In genomic region chr9:85324158-85324875, GRCm38 (mm10) we compare ENCODE assay signal across 11 mouse cellular contexts. TPM values are rescaled to one million over a fixed set of nuclear protein-coding genes. Genes with fewer than 3 reads are reported as not detected.
DNase-seq lines count a peak whose midpoint lies in the region; ATAC-seq lines count a peak whose summit lies in the region.
"Had no signal": no experiment of that assay in that cellular context is flagged by ENCODE, and none has a peak within 500 bp of the region (broad histone marks: within the 10 kb centered on the region; RNA-seq: fewer than 3 reads in every experiment).

No protein-coding gene starts in this region.

- WGBS in embryonic facial prominence, embryonic 12.5 days: 78% methylated on average over 11 of the region's 11 CpGs
- 84% methylated on average over 11 of the region's 11 CpGs for WGBS in embryonic facial prominence, embryonic 10.5 days
- 81% methylated on average over 11 of the region's 11 CpGs for WGBS in neural tube, embryonic 12.5 days
- WGBS in limb, embryonic 15.5 days: 59% methylated on average over 11 of the region's 11 CpGs
- 66% methylated on average over 11 of the region's 11 CpGs for WGBS in stomach, embryonic 16.5 days

- H3K9ac ChIP-seq in embryonic facial prominence, embryonic 12.5 days: no peak overlapping the region
- H3K9ac ChIP-seq in neural tube, embryonic 12.5 days: no peak overlapping the region
- H3K9ac ChIP-seq in limb, embryonic 15.5 days: peak overlapping the region; percentile 65; the same call in 1 of the 2 replicates
- H3K9ac ChIP-seq in stomach, embryonic 16.5 days (ENCODE audit: low read length): peak overlapping the region; percentile 84

- no peak for DNase-seq in embryonic facial prominence, embryonic 10.5 days (ENCODE audit: low spot score)
- no peak for DNase-seq in neural tube, embryonic 10.5 days (ENCODE audit: extremely low spot score, low spot score)
- no peak for DNase-seq in layer of hippocampus, postnatal 10 days (ENCODE audit: low spot score in 2 of 2)
- no peak for DNase-seq in thymus, postnatal 25 days
- DNase-seq: cerebellum, postnatal 25 days; gastrocnemius, postnatal 10 days had no signal

- no peak overlapping the region for H3K27ac ChIP-seq in embryonic facial prominence, embryonic 12.5 days
- H3K27ac ChIP-seq in embryonic facial prominence, embryonic 10.5 days (replicated peaks): no peak overlapping the region
- H3K27ac ChIP-seq in neural tube, embryonic 12.5 days: no peak overlapping the region
- H3K27ac ChIP-seq in limb, embryonic 15.5 days: no peak overlapping the region
- no peak overlapping the region for H3K27ac ChIP-seq in stomach, embryonic 16.5 days (ENCODE audit: low read length)

- H3K9me3 ChIP-seq in embryonic facial prominence, embryonic 12.5 days: no peaks in the 10 kb centered on the region
- H3K9me3 ChIP-seq in embryonic facial prominence, embryonic 10.5 days: no peaks in the 10 kb centered on the region
- no peaks in the 10 kb centered on the region for H3K9me3 ChIP-seq in neural tube, embryonic 12.5 days
- no peaks in the 10 kb centered on the region for H3K9me3 ChIP-seq in limb, embryonic 15.5 days
- H3K9me3 ChIP-seq in stomach, embryonic 16.5 days (replicated peaks; ENCODE audit: control insufficient read depth, low read length): no peaks in the 10 kb centered on the region

- peak overlapping the region; percentile 91 for H3K4me2 ChIP-seq in embryonic facial prominence, embryonic 12.5 days (replicated peaks)
- H3K4me2 ChIP-seq in neural tube, embryonic 12.5 days (replicated peaks): peak overlapping the region; percentile 95
- H3K4me2 ChIP-seq in limb, embryonic 15.5 days: peak overlapping the region; percentile 87
- H3K4me2 ChIP-seq in stomach, embryonic 16.5 days (ENCODE audit: low read depth, low read length): peak overlapping the region; percentile 84

- H3K27me3 ChIP-seq in embryonic facial prominence, embryonic 12.5 days: peaks cover 22% of the 10 kb centered on the region
- peaks cover 33% of the 10 kb centered on the region for H3K27me3 ChIP-seq in embryonic facial prominence, embryonic 10.5 days (replicated peaks; ENCODE audit: low read depth, poor library complexity, severe bottlenecking)
- peaks cover 13% of the 10 kb centered on the region for H3K27me3 ChIP-seq in neural tube, embryonic 12.5 days (replicated peaks)
- peaks cover 6% of the 10 kb centered on the region; the same call in 1 of the 2 replicates for H3K27me3 ChIP-seq in limb, embryonic 15.5 days
- no peaks in the 10 kb centered on the region for H3K27me3 ChIP-seq in stomach, embryonic 16.5 days (ENCODE audit: control insufficient read depth, insufficient read depth, low read length)

- H3K36me3 ChIP-seq in embryonic facial prominence, embryonic 12.5 days: no peaks in the 10 kb centered on the region
- H3K36me3 ChIP-seq in embryonic facial prominence, embryonic 10.5 days (replicated peaks): no peaks in the 10 kb centered on the region
- no peaks in the 10 kb centered on the region for H3K36me3 ChIP-seq in neural tube, embryonic 12.5 days
- no peaks in the 10 kb centered on the region; the same call in 1 of the 2 replicates for H3K36me3 ChIP-seq in limb, embryonic 15.5 days
- no peaks in the 10 kb centered on the region for H3K36me3 ChIP-seq in stomach, embryonic 16.5 days (ENCODE audit: control insufficient read depth, insufficient read depth, low read length)

- ATAC-seq in embryonic facial prominence, embryonic 12.5 days (ENCODE audit: insufficient number of reproducible peaks, insufficient read depth, low FRiP score, low TSS enrichment): no peak
- ATAC-seq in neural tube, embryonic 12.5 days (ENCODE audit: low FRiP score, low read depth): no peak
- no peak for ATAC-seq in limb, embryonic 15.5 days (ENCODE audit: insufficient number of reproducible peaks, low FRiP score, low TSS enrichment, low read depth)
- ATAC-seq in stomach, embryonic 16.5 days (ENCODE audit: insufficient read depth, low FRiP score): no peak

- H3K4me1 ChIP-seq in embryonic facial prominence, embryonic 12.5 days: no peaks in the 10 kb centered on the region
- H3K4me1 ChIP-seq in embryonic facial prominence, embryonic 10.5 days: peaks cover 17% of the 10 kb centered on the region
- H3K4me1 ChIP-seq in neural tube, embryonic 12.5 days: peaks cover 8% of the 10 kb centered on the region; the same call in 1 of the 2 replicates
- peaks cover 14% of the 10 kb centered on the region; the same call in 1 of the 2 replicates for H3K4me1 ChIP-seq in limb, embryonic 15.5 days
- peaks cover 8% of the 10 kb centered on the region for H3K4me1 ChIP-seq in stomach, embryonic 16.5 days (ENCODE audit: control insufficient read depth, insufficient read depth, low read length)

- H3K4me3 ChIP-seq in embryonic facial prominence, embryonic 12.5 days: 0 out of 2 replicates have a peak overlapping the region, but pooled peaks have one; percentile 74
- no peak overlapping the region for H3K4me3 ChIP-seq in embryonic facial prominence, embryonic 10.5 days
- H3K4me3 ChIP-seq in neural tube, embryonic 12.5 days: no peak overlapping the region
- peak overlapping the region; percentile 72 for H3K4me3 ChIP-seq in limb, embryonic 15.5 days
- peak overlapping the region; percentile 84 for H3K4me3 ChIP-seq in stomach, embryonic 16.5 days (replicated peaks; ENCODE audit: low read length)

RNA-seq across cellular contexts. Expression of gene Tent5a, which starts 2.8 kb away (rescaled TPM):
- 6.1 and 6.9 TPM in 2 replicates for polyA plus RNA-seq in embryonic facial prominence, embryonic 12.5 days (2016; fragmentation: Nextera tagmentation; extraction: Ambion mirVana)
- 0.92 and 1.5 TPM in 2 replicates for polyA plus RNA-seq in embryonic facial prominence, embryonic 10.5 days (2016; fragmentation: Nextera tagmentation; extraction: Ambion mirVana)
- polyA plus RNA-seq in neural tube, embryonic 12.5 days (2016; fragmentation: Nextera tagmentation; extraction: Ambion mirVana): 6.2 TPM in 2 replicates
- polyA plus RNA-seq in limb, embryonic 15.5 days (2015; fragmentation: Nextera tagmentation; extraction: Ambion mirVana): 33.3 and 36.9 TPM in 2 replicates
- polyA plus RNA-seq in stomach, embryonic 16.5 days (2015; fragmentation: Nextera tagmentation; extraction: Ambion mirVana): 24.1 and 24.2 TPM in 2 replicates
- total RNA-seq in layer of hippocampus, postnatal 10 days (2021): 1 to 10 TPM; 2.7 TPM

RNA-seq across cellular contexts. Expression of gene Gm11114, which starts 11.7 kb away (rescaled TPM):
- polyA plus RNA-seq in embryonic facial prominence, embryonic 12.5 days (2016; fragmentation: Nextera tagmentation; extraction: Ambion mirVana): not detected in 2 replicates
- not detected in 2 replicates for polyA plus RNA-seq in embryonic facial prominence, embryonic 10.5 days (2016; fragmentation: Nextera tagmentation; extraction: Ambion mirVana)
- not detected in 2 replicates for polyA plus RNA-seq in neural tube, embryonic 12.5 days (2016; fragmentation: Nextera tagmentation; extraction: Ambion mirVana)
- not detected in 2 replicates for polyA plus RNA-seq in limb, embryonic 15.5 days (2015; fragmentation: Nextera tagmentation; extraction: Ambion mirVana)
- not detected in 2 replicates for polyA plus RNA-seq in stomach, embryonic 16.5 days (2015; fragmentation: Nextera tagmentation; extraction: Ambion mirVana)
- not detected for total RNA-seq in layer of hippocampus, postnatal 10 days (2021)
- total RNA-seq: gastrocnemius, postnatal 10 days; left cerebral cortex, postnatal 36 days had no signal

Comparison
In these comparisons a context has a peak if more than half of its experiments do, and no peak if none do; other contexts are left out.
1. H3K4me3 ChIP-seq: peak in embryonic facial prominence, embryonic 12.5 days (single experiment), limb, embryonic 15.5 days (single experiment) and stomach, embryonic 16.5 days (single experiment); none in embryonic facial prominence, embryonic 10.5 days (single experiment) and neural tube, embryonic 12.5 days (single experiment).
2. H3K9ac ChIP-seq: peak in limb, embryonic 15.5 days (single experiment) and stomach, embryonic 16.5 days (single experiment); none in embryonic facial prominence, embryonic 12.5 days (single experiment) and neural tube, embryonic 12.5 days (single experiment).
3. Peak in every context shown above with its lines, with median percentiles within 50 percentile points of each other: H3K4me2 ChIP-seq.